Mouse (Mus musculus) yolk sac, embryonic 10.5 days (tissue): ENCODE data around the gene Timeless.
"Not testable (repeated sequence)": the region's sequence is repeated elsewhere in the genome, so short reads cannot be mapped to it uniquely, and the experiment has no call there.

Source experiments
- DNase-seq: peaks from one replicate; pipeline ENCODE4 v3.0.0-alpha.2; 2017; ENCODE audit warnings: low spot score

Timeless gene

DNA sequence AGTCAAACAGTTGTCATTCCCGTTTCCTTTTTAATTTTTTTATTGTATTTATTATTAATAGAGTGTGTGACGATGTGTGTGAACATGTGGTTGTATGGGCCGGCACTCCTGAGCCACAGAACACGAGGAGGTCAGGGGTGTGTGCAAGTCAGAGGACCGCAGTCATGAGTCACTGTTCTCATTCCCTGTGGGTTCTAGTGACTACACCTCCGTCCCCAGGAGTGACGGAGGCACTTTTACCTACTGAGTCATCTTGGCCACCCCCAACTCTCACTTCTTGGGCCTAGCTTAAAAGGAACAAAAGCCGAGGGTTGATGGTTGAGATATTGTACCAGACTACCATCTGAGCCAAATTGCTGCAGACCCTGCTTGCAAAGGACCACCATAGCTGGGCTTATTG lies 24.5 kb downstream of the Timeless start:
- DNase-seq = no peak

DNA sequence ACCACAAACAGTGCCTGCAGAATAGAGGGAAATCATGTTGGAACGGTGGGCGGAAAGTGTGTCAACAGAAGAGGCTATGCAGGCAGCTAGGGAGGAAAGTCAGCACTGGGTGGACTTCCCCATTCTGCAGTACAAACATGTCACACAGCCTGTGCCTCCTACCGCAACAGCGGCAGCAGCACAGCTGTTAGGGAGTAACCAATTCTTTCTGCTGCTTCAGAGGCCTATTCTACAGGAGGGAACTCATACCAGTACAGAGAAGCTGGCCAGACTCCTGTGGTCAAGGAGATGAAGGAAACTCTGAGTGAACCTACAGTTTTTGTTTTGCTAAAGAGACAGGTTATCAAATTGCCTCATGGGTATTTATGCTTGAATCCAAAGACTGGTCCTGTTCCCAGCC lies 27.1 kb downstream of the Timeless start:
- DNase-seq = no peak

DNA sequence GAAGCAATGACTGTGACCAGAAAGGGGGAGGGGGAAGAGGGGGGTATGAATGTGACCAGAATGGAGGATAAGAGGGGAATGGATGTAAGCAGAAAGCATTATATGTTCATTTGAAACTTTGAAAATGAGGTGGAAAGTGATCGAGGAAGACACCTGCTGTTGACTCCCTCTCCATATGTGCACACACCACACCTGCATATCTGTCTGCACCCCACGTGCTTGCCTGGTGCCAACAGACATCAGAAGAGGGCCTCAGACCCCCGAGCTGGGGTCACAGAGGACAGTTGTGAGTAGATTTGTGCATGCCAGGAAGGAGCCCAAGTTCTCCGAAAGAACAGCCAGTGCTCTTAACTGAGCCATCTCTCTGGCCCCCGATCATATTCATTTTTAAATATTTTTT lies 28.1 kb downstream of the Timeless start:
- DNase-seq = no peak

DNA sequence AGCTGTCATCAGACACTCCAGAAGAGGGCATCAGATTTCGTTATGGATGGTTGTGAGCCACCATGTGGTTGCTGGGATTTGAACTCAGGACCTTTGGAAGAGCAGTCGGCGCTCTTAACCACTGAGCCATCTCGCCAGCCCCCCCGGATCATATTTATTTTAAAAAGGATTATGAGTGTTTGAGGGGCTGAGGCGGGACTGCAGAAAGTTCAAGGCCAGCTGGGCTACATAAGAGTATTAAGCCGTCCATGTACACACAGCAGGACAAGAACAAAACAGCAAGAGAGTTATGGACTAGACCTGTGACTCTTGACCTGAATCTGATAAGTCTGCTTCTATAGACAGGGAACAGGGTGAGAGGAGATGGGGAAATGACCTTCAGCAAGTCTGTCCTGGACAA lies 28.5 kb downstream of the Timeless start:
- not testable (repeated sequence) for DNase-seq

DNA sequence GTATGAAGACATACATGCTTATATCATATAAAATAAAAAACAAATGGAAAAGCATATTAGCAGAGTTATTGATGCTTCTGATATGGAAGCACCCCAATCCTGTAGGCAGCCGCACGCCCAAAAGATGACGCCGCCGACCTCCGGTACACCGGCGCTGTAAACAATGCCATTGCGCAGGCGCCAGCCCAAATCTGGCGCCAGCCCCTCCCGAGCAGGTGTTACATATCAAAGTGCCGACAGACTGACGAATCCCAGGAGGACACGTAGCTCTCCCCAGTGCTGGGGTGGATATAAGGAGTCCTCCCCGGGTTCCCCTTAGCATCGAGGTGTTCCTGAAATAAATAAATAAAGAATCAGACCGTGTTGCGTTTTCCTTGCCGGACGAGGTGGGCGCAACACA lies 30.4 kb downstream of the Timeless start:
- no peak for DNase-seq

DNA sequence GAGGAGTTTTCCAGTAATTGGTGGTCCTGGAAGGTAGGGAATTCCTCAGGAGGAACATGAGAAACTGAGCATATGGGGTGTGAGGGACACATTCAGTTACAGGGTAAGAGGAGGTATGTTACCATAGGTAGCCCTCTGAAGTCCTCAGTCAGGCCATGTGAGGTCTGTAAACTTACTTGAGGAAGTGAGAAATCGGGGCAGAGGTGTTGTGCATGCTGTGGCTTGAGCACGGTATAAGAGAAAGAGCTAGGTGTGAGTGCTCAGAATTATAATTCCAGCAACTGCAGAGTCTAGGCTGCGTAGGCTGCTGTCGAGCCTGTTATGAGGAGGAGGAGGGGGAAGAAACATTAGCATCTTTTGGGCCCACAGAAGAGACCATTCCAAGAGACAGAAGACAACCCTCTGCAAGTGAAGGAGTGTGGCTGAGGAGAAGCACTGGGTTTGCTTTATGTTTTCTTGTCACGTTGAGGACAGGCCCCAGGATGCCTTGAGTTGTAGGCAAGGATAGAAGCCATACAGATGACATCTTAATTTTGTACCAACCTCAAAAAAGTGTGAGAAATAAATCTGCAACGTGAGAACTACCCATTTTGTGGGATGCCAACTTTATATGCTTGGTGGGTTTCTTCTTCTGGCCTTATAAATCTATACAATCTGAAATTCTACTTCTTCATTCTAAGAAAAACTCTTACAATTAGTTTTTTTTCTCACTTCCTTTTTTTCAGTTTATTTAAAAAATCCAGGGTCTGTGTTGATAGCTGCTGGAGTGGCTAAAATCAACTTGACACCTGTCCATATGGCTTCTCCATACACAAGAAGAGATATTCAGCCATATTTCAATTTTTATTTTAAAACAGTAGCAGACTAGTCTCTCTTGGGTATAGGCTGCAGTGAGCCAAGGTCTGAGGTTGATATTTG lies 31.8 kb downstream of the Timeless start:
- DNase-seq = no peak

DNA sequence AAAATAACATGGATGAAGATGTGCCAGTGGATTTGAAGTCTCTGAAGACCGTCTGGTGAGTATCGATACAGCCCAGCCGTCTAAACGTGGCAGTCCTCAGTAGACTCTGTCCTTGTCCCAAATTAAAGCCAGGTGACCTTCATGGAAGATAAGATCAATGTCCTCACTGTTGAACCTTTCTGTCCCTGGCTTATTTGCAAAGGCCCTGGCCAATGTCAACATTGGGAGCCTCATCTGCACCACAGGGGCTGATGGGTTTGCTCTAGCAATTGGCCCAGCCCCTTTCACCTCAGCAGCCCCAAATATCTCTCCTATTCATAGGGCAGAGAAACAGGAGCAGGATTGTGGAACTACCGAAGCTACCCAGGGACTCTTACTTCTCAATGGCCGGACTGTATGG lies 36.5 kb downstream of the Timeless start, which contains the start of gene Apof:
Gene Apof (plus strand): TSS at position 301 of the 400 bp plus-strand sequence.
- DNase-seq = peak; percentile 53

DNA sequence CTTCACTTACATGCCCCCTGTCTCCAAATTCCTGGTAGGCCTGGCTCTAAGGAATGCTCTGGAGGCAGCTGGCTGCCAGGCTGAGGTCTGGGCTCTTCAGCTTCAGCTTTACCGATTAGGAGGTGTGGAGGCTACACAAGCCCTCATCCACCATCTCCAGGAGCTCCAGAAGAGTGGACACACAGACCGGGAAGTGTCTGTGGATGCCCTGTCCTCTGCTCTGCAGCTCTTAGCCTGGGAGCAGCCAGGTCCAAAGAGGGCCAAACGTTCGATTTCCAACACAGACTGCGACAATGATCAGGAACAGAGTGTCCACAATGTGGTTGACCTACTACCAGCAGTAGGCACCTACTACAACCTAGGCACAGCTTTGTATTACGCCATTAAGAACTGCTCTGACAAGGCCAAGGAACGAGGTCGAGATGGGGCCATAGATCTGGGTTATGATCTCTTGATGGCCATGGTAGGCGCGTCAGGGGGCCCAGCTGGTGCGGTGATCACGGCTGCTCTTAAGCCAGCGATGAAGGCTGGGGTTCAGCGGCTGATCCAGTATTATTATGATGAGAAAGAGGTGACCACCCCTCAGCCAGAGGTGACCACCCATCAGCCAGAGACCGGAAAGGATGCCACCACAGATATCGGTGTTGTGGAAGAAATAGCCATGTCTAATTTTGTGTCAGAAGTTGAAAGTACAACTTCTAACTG lies 37.5 kb downstream of the Timeless start:
- DNase-seq = no peak

DNA sequence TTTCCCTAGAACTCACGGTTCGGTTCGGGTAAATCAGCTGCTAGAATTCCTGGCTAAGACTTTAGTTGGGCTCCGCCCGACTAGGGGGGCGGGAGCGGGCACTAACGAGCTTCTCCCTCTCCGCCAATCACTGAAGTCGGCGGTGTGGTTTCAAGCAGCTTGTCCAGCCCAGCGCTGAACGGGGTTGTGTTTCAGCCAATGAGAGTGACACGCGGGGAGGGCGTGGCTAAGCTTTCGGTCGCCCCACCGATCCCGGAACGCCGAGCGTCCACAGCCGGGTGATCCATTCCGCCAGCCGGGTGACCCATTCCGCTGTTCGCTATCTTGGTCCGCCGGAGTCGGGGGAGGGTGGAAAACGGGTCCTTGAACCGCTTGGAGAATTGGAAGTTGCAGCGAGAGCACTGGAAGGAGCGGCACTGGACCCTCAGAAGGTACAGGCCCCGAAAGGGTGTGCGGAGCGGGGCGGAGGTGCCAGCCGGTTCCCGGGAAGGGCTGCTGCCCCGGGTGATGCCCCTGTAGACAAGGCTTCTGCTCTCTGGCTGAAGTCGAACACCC lies 38.5 kb downstream of the Timeless start, which contains the start of gene Stat2:
Gene Stat2 (plus strand): TSS at position 273 of the 555 bp plus-strand sequence.
- peak; percentile 95 for DNase-seq

DNA sequence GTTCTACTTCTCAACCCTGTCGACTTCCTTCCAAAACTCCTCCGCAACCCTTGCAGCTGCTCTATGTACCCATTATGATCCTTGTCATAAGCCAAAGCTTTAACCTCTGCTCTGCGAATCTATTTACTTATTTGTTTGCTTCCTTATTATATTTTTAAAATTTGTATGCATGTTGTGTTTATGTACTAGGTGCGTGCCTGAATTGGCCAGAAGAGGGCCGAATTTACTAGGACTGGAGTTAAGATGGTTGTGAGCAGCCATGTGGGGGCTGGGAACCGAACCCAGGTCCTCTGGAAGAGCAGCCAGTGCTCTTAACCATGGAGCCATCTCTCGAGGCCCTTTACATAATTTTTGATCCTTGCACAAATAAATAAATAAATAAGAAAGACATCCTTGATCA lies 39.0 kb downstream of the Timeless start:
- DNase-seq = no peak

DNA sequence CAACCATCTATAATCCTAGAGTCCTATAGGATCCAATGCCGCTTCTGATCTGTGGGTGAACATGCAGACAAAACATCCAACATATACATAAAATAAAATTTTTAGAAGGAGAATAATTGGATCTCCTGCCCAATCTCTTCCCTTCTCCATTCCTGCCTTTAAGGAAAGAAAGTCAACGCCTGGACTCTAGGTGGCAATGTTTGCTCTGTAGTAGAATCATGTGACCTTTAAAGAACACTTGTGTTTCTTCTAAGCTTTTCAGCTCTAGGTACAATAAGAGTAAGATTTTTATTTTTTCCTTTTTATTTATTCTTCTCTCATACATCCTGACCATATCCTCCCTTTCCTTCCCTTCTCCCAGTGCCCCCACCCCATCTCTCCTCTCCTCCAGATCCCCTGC lies 40.0 kb downstream of the Timeless start:
- no peak for DNase-seq

DNA sequence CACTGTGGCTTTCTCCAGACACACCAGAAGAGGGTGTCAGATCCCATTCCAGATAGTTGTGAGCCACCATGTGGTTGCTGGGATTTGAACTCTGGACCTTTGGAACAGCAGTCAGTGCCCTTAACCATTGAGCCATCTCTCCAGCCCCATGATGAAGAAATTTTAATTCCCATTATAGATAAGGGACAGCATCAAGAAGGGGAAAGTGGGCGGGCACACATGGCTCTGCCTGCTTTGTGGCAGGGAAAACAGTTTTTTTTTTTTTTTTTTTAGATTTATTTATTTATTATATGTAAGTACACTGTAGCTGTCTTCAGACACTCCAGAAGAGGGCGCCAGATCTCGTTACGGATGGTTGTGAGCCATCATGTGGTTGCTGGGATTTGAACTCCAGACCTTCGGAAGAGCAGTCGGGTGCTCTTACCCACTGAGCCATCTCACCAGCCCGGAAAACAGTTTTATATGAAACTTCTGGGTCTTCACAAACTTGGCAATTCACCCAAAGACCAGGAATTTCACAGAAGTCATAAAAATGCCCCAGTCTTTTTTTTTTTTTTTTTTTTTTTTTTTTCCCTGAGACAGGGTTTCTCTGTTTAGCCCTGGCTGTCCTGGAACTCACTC lies 41.1 kb downstream of the Timeless start:
- not testable (repeated sequence) for DNase-seq

DNA sequence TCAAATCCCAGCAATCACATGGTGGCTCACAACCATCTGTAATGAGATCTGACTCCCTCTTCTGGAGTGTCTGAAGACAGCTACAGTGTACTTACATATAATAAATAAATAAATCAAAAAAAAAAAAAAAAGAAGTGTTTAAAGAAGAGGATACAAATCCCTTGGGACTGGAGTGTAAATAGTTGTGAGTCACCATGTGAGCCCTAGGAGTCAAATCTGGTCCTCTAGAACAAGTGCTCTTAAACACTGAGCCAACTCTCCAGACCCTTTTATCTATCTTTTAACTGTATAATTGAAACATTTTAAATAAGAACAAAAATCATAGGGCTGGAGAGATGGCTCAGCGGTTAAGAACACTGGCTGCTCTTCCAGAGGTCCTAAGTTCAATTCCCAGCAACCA lies 43.5 kb downstream of the Timeless start:
- not testable (repeated sequence) for DNase-seq

DNA sequence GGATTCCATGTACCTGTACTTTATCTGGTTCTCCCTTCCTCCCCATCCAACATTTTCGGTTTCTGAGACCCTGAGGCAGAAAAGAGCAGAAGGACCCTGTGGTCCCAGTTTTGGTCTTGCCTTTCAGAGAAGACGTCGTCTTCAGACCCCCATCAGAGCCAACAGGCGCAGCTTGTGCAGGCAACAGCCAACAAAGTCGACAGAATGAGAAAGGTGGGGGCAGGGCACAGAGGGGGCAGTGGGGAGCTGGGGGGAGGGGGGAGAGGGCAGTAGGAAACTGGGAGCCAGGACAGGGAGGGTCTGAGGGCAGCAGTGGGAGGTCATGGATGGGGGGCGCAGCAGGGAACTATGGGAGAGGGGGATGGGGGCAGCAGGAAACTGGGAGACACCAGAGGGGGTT lies 46.3 kb downstream of the Timeless start:
- DNase-seq = no peak

DNA sequence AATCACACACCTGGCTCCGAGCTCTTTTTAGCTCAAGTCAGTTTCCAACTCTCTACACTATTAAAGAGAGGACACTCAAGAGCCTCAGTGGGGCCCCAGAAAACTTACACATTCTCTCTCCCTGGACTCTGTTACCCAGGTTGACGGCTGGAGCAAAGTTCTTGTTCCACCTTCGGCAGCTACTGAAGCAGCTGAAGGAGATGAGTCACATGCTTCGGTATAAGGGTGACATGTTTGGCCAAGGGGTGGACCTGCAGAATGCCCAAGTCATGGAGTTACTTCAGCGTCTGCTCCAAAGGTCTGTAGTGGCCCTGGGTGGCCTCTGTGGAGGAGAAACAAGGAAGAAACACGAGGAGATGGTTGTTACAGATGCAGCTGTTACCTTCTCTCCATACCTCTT lies 49.1 kb downstream of the Timeless start:
- peak; percentile 65 for DNase-seq

DNA sequence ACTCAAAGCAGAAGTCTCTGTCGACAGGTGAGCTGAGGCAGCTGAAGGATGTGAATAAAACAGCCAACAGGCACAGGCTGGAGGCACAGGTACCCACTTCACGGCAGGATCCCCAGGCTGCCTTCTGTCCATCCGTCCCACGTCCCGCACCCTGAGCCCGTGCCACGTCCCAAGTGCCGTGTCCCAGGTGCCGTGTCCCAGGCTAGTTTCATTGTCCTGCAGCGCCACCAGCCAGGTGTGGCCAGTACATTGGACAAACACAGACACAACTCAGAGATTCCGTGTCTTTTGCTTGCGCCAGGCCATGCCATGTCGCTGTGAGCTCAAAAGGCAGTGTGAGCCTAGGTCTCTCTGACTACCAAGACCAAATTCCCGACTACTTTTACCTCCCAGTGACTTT lies 49.8 kb downstream of the Timeless start:
- DNase-seq = peak; percentile 26

DNA sequence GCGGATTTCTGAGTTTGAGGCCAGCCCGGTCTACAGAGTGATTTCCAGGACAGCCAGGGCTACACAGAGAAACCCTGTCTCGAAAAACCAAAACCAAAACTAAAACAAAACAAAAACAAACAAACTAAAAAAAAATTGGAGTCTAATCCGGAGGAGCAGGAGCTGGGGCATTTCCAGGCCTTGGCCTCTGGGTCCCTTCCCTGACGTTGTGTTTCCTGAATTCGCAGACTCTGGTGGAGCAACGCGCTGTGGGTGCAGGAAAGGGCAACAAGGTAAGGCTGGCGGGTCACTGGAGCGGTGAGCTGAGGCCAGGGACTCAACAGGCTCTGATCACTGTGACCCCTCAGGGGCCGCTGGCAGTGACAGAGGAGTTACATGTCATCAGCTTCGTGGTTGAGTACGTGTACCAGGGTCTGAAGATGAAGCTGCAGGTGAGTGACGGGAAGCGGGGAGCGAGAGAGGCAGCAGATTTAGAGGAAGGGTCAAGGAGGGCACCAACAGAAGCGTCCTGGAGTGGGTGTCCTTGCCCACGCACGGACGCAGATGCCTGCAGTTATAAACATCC lies 51.1 kb downstream of the Timeless start:
- DNase-seq = no peak

DNA sequence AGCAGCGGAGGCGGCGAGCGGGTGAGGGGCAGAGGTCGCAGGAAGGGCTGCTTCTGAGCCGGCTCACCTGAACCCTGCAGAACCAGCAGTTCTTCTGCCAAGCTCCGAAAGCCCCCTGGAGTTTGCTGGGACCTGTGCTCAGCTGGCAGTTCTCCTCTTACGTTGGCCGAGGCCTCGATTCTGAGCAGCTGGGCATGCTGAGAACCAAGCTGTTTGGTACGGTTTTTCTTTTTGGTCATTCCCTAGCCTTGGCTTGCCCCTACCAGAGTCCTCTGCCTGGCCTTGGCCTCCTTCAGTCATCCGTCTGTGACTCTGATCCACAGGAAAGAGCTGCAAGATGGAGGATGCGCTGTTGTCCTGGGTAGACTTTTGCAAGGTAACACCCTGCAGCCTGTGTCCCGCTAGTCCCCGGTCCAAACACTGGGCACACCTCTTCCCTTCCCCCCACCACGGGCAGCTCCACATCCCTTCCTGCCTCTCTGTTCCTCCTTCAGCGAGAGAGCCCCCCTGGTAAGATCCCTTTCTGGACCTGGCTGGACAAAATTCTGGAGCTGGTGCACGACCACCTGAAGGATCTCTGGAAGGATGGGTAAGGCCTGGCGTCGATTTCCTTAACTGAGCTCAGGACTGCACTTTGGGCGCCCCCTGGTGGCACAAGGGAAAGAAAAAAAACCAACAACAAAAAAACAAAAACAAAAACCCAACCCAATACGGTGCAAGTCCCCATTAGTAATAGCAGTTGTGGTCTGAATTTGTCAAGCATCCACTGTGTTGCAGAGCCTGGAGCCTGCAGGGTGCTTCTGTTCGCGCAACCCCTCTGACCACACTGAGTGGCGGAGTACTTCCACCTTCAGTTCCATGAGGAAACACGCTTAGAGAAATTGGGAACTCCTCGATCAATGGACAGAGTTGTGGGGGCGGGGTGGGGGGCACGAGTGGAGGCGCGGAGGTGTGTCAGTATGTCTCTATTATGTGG lies 52.0 kb downstream of the Timeless start:
- DNase-seq = peak; percentile 57

DNA sequence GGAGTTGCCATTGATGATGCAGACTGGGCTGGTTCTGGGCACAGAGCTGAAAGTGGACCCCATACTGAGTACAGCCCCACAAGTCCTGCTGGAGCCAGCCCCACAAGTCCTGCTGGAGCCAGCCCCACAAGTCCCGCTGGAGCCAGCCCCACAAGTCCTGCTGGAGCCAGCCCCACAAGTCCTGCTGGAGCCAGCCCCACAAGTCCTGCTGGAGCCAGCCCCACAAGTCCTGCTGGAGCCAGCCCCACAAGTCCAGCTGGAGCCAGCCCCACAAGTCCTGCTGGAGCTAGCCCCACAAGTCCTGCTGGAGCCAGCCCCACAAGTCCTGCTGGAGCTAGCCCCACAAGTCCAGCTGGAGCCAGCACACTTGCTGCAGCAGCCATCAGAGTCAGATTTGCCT lies 58.7 kb downstream of the Timeless start:
- DNase-seq = not testable (repeated sequence)

DNA sequence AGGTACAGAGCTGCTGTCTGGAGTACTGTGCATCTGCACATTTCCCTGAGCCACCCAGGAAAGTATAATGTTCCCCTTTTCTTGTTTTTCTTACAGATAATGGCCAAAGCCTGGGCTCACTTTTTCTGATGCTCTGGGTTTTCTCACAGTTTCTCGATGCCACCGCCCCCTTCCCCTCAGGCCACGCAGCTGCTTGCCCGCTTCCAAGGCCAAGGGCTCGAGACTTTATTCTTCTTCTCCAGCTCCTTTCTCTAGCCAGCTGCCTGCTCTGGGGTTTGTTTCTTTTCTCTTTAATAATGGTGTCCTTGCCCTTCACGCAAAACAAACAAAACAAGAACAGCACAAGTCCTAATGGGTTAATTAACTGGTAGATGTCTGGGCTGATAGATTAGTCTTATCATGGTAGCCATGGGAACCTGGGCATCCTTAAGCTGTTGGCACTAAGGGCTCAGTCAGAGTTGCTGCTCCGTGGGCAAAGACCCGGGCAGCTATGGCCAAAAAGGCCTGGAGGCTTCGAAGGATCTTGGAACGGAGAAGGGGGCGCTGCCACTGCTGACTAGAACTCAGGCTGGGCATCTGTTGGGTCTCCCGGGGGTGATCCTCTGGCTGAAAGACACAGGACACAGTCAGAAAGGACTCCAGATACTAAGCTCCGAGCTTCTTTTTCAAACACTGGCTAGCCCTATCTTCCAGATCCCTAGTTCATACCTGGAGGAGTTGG lies 64.7 kb downstream of the Timeless start:
- DNase-seq = no peak
